Mouse (Mus musculus): Measurements from ENCODE around the gene Anapc11. TPM values are rescaled to one million over a fixed set of nuclear protein-coding genes. Genes with fewer than 3 reads are reported as not detected.
A peak's percentile ranks its signal among the peaks of the same experiment; 100 is the strongest.

Gene Anapc11
- 200 and 201 TPM in 2 replicates for polyA plus RNA-seq (2014; fragmentation: Nextera tagmentation; extraction: Ambion mirVana)

- no peaks in the 10 kb centered on the region for H3K27me3 ChIP-seq (ENCODE audit: control insufficient read depth, insufficient read depth, low read length)
- H3K36me3 ChIP-seq (ENCODE audit: control insufficient read depth, insufficient read depth, low read length), result peaks cover 29% of the 10 kb centered on the region
- H3K4me1 ChIP-seq (ENCODE audit: control insufficient read depth, insufficient read depth, low read length), result peaks cover 12% of the 10 kb centered on the region
- H3K4me3 ChIP-seq (ENCODE audit: low read depth, low read length), result peak within 1 kb of the TSS; percentile 76
- ATAC-seq (replicated peaks; ENCODE audit: insufficient number of reproducible peaks, low FRiP score, low TSS enrichment), result peak; percentile 92
- H3K4me2 ChIP-seq, result peak within 1 kb of the TSS; percentile 99
- WGBS (ENCODE audit: insufficient replicate concordance), result under 1% methylated on average over 88 of the region's 88 CpGs
- peak within 1 kb of the TSS; percentile 98 for H3K9ac ChIP-seq (ENCODE audit: low read depth, low read length)
- H3K9me3 ChIP-seq (replicated peaks; ENCODE audit: control insufficient read depth, low read length), result no peaks in the 10 kb centered on the region
- peak within 1 kb of the TSS; percentile 89 for H3K27ac ChIP-seq (ENCODE audit: low read depth, low read length)
Measured at GRCm38 (mm10) chr11:120598283-120598989, at the start of gene Anapc11, which contains the start of gene Alyref. TSS of gene Anapc11 (plus strand) at chr11:120598421. TSS of gene Alyref (minus strand) at chr11:120598365.

- Histone ChIP-seq H3K27ac (ENCODE audit: low read depth, low read length) (peak overlapping the region; percentile 96), H3K4me3 (ENCODE audit: low read depth, low read length) (peak overlapping the region; percentile 95), H3K9ac (ENCODE audit: low read depth, low read length) (peak overlapping the region; percentile 99), H3K9me3 (replicated peaks; ENCODE audit: control insufficient read depth, low read length) (no peaks in the 10 kb centered on the region), H3K36me3 (ENCODE audit: control insufficient read depth, insufficient read depth, low read length) (peaks cover 4% of the 10 kb centered on the region; the same call in 1 of the 2 replicates), H3K4me2 (peak overlapping the region; percentile 97), H3K27me3 (ENCODE audit: control insufficient read depth, insufficient read depth, low read length) (no peaks in the 10 kb centered on the region), H3K4me1 (ENCODE audit: control insufficient read depth, insufficient read depth, low read length) (peaks cover 21% of the 10 kb centered on the region)
- ATAC-seq (replicated peaks; ENCODE audit: insufficient number of reproducible peaks, low FRiP score, low TSS enrichment), result no peak
- WGBS (ENCODE audit: insufficient replicate concordance), result 20% methylated on average over 7 of the region's 7 CpGs
Measured at GRCm38 (mm10) chr11:120548786-120549167, 49.4 kb upstream of the Anapc11 start.

GRCm38 (mm10) chr11:120549168-120549945 is 48.9 kb upstream of the Anapc11 start, which contains the start of gene Mcrip1:
TSS of gene Mcrip1 (minus strand) at chr11:120549727.
- peaks cover 4% of the 10 kb centered on the region; the same call in 1 of the 2 replicates for H3K36me3 ChIP-seq (ENCODE audit: control insufficient read depth, insufficient read depth, low read length)
- H3K4me2 ChIP-seq, result peak within 1 kb of the TSS; percentile 97
- peak within 1 kb of the TSS; percentile 96 for H3K27ac ChIP-seq (ENCODE audit: low read depth, low read length)
- ATAC-seq (replicated peaks; ENCODE audit: insufficient number of reproducible peaks, low FRiP score, low TSS enrichment), result peak; percentile 82
- WGBS (ENCODE audit: insufficient replicate concordance), result under 1% methylated on average over 69 of the region's 87 CpGs
- H3K27me3 ChIP-seq (ENCODE audit: control insufficient read depth, insufficient read depth, low read length), result no peaks in the 10 kb centered on the region
- H3K9ac ChIP-seq (ENCODE audit: low read depth, low read length), result peak within 1 kb of the TSS; percentile 99
- no peaks in the 10 kb centered on the region for H3K9me3 ChIP-seq (replicated peaks; ENCODE audit: control insufficient read depth, low read length)
- H3K4me1 ChIP-seq (ENCODE audit: control insufficient read depth, insufficient read depth, low read length), result peaks cover 21% of the 10 kb centered on the region
- H3K4me3 ChIP-seq (ENCODE audit: low read depth, low read length), result peak within 1 kb of the TSS; percentile 95

DNA sequence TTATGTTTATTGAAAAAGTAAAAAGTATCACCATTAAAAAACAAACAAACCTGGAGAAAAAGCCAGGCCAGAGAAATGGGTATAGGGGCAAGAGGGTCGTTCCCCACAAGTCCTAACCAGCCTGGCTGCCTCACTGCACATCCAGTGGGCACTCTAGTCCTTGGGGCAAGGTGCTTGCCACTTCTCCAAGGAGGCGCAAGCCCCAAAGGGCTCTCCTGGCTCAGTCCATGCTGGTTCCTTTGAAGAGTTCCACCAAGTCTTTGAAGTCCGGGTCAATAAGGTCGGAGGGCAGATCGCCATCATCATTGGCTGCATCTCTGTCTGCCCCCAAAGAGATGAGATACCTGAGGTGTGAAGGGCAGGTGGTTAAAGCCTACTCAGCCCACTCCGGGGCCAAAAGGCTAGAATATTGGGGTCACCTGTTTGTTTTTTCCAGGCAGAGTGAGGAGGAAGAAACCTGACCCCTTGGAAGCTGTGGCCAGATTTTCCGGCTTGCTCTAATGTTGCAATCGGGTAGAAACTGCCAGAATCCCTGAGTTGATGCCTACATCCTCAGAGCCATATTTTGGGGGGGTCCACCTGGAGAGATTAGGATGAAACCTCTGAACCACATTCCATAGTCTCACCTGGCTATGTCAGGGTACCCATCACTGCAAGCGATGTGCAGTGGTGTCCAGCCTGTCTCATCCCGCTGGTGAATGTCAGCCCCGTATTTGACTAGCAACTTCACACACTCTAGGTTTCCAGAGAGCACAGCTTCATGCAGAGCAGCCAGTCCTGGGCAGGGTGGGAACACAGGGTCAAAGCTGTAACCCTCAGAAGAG is 48.0 kb upstream of the Anapc11 start:
- Histone ChIP-seq H3K4me1 (ENCODE audit: control insufficient read depth, insufficient read depth, low read length) (peaks cover 24% of the 10 kb centered on the region), H3K9ac (ENCODE audit: low read depth, low read length) (peak overlapping the region; percentile 99), H3K4me3 (ENCODE audit: low read depth, low read length) (peak overlapping the region; percentile 95), H3K27ac (ENCODE audit: low read depth, low read length) (peak overlapping the region; percentile 96), H3K9me3 (replicated peaks; ENCODE audit: control insufficient read depth, low read length) (no peaks in the 10 kb centered on the region), H3K36me3 (ENCODE audit: control insufficient read depth, insufficient read depth, low read length) (no peaks in the 10 kb centered on the region), H3K27me3 (ENCODE audit: control insufficient read depth, insufficient read depth, low read length) (no peaks in the 10 kb centered on the region), H3K4me2 (peak overlapping the region; percentile 97)
- 68% methylated on average over 11 of the region's 11 CpGs for WGBS (ENCODE audit: insufficient replicate concordance)
- ATAC-seq (replicated peaks; ENCODE audit: insufficient number of reproducible peaks, low FRiP score, low TSS enrichment), result no peak

DNA sequence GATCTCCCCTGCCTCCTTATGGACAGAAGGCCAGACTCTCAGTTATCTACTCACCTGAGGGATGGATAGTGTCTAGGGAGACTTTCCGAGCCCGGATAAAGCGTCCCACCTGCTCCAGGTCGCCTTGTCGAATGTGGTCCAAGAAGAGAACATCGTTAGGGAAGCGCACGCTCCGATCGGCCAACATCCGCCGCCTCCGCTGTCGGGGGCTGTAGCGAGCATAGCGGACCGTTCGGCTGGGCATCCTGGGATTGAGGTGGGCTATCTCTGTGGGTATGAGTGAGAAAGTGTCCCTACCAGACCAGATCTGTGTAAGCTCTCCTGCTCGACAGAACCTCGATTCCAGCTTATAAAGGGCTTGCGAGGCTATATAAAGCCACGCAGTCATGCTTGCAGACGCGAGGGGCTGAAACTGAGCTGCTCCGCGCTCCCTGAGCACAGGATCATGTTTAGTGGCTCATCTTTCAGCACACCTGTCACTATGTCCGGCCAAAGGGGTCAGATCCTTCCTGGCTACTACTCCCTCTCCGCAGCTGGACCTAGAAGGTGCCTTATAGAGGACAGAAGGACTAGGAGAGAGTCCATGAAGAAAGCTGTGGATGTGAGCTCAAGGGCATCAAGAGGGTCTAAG is 47.3 kb upstream of the Anapc11 start, which contains the start of gene Ppp1r27:
Gene Ppp1r27 (minus strand): TSS at position 323 of the 631 bp plus-strand sequence.
- ATAC-seq (replicated peaks; ENCODE audit: insufficient number of reproducible peaks, low FRiP score, low TSS enrichment), result no peak
- Histone ChIP-seq H3K36me3 (ENCODE audit: control insufficient read depth, insufficient read depth, low read length) (no peaks in the 10 kb centered on the region), H3K4me1 (ENCODE audit: control insufficient read depth, insufficient read depth, low read length) (peaks cover 26% of the 10 kb centered on the region), H3K9me3 (replicated peaks; ENCODE audit: control insufficient read depth, low read length) (no peaks in the 10 kb centered on the region), H3K4me3 (ENCODE audit: low read depth, low read length) (peak within 1 kb of the TSS; percentile 95), H3K9ac (ENCODE audit: low read depth, low read length) (peak within 1 kb of the TSS; percentile 99), H3K4me2 (peak within 1 kb of the TSS; percentile 97), H3K27me3 (ENCODE audit: control insufficient read depth, insufficient read depth, low read length) (no peaks in the 10 kb centered on the region), H3K27ac (ENCODE audit: low read depth, low read length) (peak within 1 kb of the TSS; percentile 96)
- WGBS (ENCODE audit: insufficient replicate concordance), result 90% methylated on average over 28 of the region's 28 CpGs

DNA sequence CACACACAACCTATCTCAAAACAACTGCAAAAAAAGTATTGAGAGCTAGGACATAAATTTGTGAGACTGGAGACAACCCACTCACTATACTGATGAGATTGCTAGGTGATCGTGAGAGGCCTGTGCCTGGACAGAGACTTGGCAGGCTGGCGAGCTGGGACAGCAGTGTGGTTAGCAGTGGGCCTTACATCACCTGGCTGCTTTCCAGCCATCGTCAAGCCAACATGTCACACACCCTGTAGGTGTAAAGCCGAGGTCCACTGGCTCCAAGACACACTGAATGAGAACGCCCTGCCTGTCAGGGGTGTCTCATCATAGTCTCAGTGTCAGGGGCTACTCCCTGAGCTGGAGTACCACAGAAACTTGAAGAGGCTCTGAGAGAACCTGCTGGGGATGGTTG is 45.5 kb upstream of the Anapc11 start:
- no peaks in the 10 kb centered on the region for H3K36me3 ChIP-seq (ENCODE audit: control insufficient read depth, insufficient read depth, low read length)
- ATAC-seq (replicated peaks; ENCODE audit: insufficient number of reproducible peaks, low FRiP score, low TSS enrichment), result no peak
- H3K27ac ChIP-seq (ENCODE audit: low read depth, low read length), result no peak overlapping the region
- no peak overlapping the region for H3K4me2 ChIP-seq
- no peak overlapping the region for H3K4me3 ChIP-seq (ENCODE audit: low read depth, low read length)
- H3K9me3 ChIP-seq (replicated peaks; ENCODE audit: control insufficient read depth, low read length), result no peaks in the 10 kb centered on the region
- 66% methylated on average over 5 of the region's 5 CpGs for WGBS (ENCODE audit: insufficient replicate concordance)
- H3K9ac ChIP-seq (ENCODE audit: low read depth, low read length), result no peak overlapping the region
- no peaks in the 10 kb centered on the region for H3K27me3 ChIP-seq (ENCODE audit: control insufficient read depth, insufficient read depth, low read length)
- peaks cover 21% of the 10 kb centered on the region for H3K4me1 ChIP-seq (ENCODE audit: control insufficient read depth, insufficient read depth, low read length)

DNA sequence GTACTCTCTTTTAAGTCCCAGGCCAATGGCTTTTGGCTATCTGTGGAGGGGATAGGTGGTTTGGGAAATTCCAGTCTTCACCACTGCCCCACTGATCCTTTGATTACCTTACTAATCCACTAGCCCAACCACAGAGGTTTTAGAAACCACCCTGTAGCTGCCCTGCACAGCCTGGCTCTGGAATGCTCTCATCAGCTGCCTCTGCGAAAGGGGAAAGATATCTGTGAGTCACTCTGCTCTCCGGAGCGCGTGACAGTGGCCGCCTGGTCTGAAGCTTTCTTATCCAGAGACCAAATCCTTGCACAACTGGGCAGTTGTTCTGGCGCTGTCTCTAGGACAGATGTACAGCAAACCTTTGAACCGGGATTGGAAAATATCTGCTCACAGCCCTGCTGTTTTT is 43.4 kb upstream of the Anapc11 start:
- H3K9ac ChIP-seq (ENCODE audit: low read depth, low read length), result no peak overlapping the region
- H3K27me3 ChIP-seq (ENCODE audit: control insufficient read depth, insufficient read depth, low read length), result no peaks in the 10 kb centered on the region

More for the DNA sequence above, 43.4 kb upstream of the Anapc11 start:
- Histone ChIP-seq H3K4me2 (no peak overlapping the region), H3K4me1 (ENCODE audit: control insufficient read depth, insufficient read depth, low read length) (peaks cover 9% of the 10 kb centered on the region), H3K9me3 (replicated peaks; ENCODE audit: control insufficient read depth, low read length) (no peaks in the 10 kb centered on the region), H3K27ac (ENCODE audit: low read depth, low read length) (no peak overlapping the region), H3K4me3 (ENCODE audit: low read depth, low read length) (no peak overlapping the region), H3K36me3 (ENCODE audit: control insufficient read depth, insufficient read depth, low read length) (peaks cover 8% of the 10 kb centered on the region; the same call in 1 of the 2 replicates)
- no peak for ATAC-seq (replicated peaks; ENCODE audit: insufficient number of reproducible peaks, low FRiP score, low TSS enrichment)
- 49% methylated on average over 7 of the region's 7 CpGs for WGBS (ENCODE audit: insufficient replicate concordance)

Data from heart, embryonic 11.5 days (tissue).